Mouse (Mus musculus): ENCODE measurements around the gene Pam. TPM values are rescaled to one million over a fixed set of nuclear protein-coding genes. Genes with fewer than 3 reads are reported as not detected.

Gene Pam
- total and polyA plus RNA-seq, 3 experiments, result not detected

DNA sequence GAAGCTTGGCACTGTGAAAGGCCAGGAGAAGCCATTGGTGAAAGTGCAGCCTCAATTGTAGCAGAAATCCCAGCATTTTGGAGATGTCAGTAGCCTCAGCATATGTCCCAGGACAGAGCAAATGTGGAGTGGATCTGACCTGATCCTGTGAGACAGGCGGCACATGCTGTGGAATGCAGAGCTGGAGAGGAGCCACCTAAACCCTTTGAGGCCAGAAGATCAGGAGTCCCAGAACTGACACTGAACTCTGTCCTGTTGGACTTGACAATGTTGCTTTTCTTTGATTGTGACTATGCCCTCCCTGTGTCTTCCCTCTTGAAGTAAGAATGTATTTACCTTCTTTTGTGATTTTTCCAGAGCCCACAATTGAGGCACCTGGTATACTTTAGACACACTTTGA, 33.7 kb upstream of the Pam start:
- Histone ChIP-seq H3K27me3 (ENCODE audit: control insufficient read depth in 1 of 2, insufficient read depth in 2 of 2, low read length in 2 of 2) (no peaks in the 10 kb centered on the region), H3K27ac (ENCODE audit: control insufficient read depth, low read depth, low read length) (no peak overlapping the region), H3K9me3 (replicated peaks; ENCODE audit: insufficient read depth, low read length) (no peaks in the 10 kb centered on the region), H3K4me3 (ENCODE audit: control insufficient read depth in 1 of 2, insufficient read depth in 1 of 2, low read depth in 2 of 2, low read length in 2 of 2) (no peak overlapping the region), H3K4me1 (ENCODE audit: control insufficient read depth in 1 of 2, insufficient read depth in 2 of 2, low read length in 2 of 2) (no peaks in the 10 kb centered on the region), H3K36me3 (ENCODE audit: control insufficient read depth in 1 of 2, insufficient read depth in 2 of 2, low read length in 2 of 2) (no peaks in the 10 kb centered on the region), H3K9ac (ENCODE audit: control insufficient read depth, low read depth, low read length, poor library complexity, severe bottlenecking) (no peak overlapping the region), H3K79me2 (ENCODE audit: control insufficient read depth, insufficient read depth, low read length, poor library complexity) (no peaks in the 10 kb centered on the region)
- DNase-seq (ENCODE audit: low read depth, low spot score), result no peak
- TF ChIP-seq ZC3H11A (IDR thresholded peaks at IDR 0.05; ENCODE audit: low read depth, low read length) (no peak), CHD2 (IDR thresholded peaks at IDR 0.05; ENCODE audit: low read length) (no peak), BHLHE40 (IDR thresholded peaks at IDR 0.05; ENCODE audit: borderline replicate concordance, low read depth, low read length) (no peak), MAX (IDR thresholded peaks at IDR 0.05; ENCODE audit: low read length) (no peak), ZKSCAN1 (IDR thresholded peaks at IDR 0.05; ENCODE audit: low read depth, low read length) (no peak), ELF1 (IDR thresholded peaks at IDR 0.05; ENCODE audit: low read depth, low read length) (no peak), USF1 (IDR thresholded peaks at IDR 0.05; ENCODE audit: low read depth, low read length) (no peak), CHD1 (IDR thresholded peaks at IDR 0.05; ENCODE audit: low read depth, low read length) (no peak), GATA1 (IDR thresholded peaks at IDR 0.05; ENCODE audit: low read depth, low read length) (no peak), RAD21 (IDR thresholded peaks at IDR 0.05; ENCODE audit: low read depth, low read length) (no peak), UBTF (IDR thresholded peaks at IDR 0.05; ENCODE audit: borderline replicate concordance, insufficient read depth, low read depth, low read length) (no peak), JUND (IDR thresholded peaks at IDR 0.05; ENCODE audit: low read depth, low read length) (no peak), RCOR1 (IDR thresholded peaks at IDR 0.05; ENCODE audit: low read depth, low read length) (no peak), MAFK (IDR thresholded peaks at IDR 0.05; ENCODE audit: borderline replicate concordance, low read depth, low read length) (no peak)

DNA sequence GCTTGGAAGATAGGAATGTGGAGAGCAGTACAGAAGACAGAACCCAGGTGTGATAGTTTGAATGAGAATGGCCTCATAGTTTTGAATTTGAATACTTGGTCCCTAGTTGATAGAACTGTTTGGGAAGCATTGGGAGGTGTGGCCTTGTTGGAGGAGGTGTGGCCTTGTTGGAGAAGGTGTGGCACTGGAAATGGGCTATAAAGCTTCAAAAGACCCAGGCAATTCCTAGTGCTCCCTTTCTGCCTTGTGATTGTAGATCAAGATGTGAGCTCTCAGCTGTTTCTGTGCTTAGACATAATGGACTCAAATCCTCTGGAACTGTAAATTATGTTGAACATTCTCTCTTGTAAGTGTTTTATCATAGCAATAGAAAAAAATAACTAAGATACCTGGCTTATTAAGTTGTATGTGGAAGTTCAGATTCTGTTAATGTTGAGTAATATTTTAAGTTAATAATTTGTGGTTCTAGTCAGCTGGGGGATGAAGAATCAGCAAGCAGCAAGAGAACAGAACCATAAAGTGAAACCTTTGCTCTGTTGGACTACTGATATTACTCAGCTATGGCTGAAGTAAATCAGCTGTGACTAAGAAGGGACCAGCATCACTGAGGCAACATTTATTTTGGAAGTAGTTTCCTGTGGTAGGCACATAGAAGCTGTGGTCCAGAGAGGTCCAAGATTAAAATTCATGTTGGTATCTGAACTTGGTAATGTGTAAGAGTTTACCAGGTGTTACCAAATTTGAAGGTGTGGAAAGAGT, 33.1 kb upstream of the Pam start:
- no peak for TF ChIP-seq RCOR1 (IDR thresholded peaks at IDR 0.05; ENCODE audit: low read depth, low read length)
- TF ChIP-seq TBP (IDR thresholded peaks at IDR 0.05; ENCODE audit: low read depth, low read length), result no peak
- no peak for TF ChIP-seq USF2 (IDR thresholded peaks at IDR 0.05; ENCODE audit: borderline replicate concordance in 1 of 2, insufficient read depth in 1 of 2, low read depth in 1 of 2, low read length in 2 of 2)
- no peak for TF ChIP-seq CHD1 (IDR thresholded peaks at IDR 0.05; ENCODE audit: low read depth, low read length)
- no peak for TF ChIP-seq TAL1 (IDR thresholded peaks at IDR 0.05; ENCODE audit: low read length)
- no peak for TF ChIP-seq MXI1 (IDR thresholded peaks at IDR 0.05; ENCODE audit: low read depth, low read length)
- TF ChIP-seq POLR2AphosphoS5 (IDR thresholded peaks at IDR 0.05; ENCODE audit: borderline replicate concordance, low read depth, low read length), result no peak
- TF ChIP-seq HCFC1 (IDR thresholded peaks at IDR 0.05; ENCODE audit: low read depth, low read length), result no peak
- TF ChIP-seq JUND (IDR thresholded peaks at IDR 0.05; ENCODE audit: low read depth, low read length), result no peak
- no peak for TF ChIP-seq GATA1 (IDR thresholded peaks at IDR 0.05; ENCODE audit: low read depth, low read length)
- no peak for TF ChIP-seq USF1 (IDR thresholded peaks at IDR 0.05; ENCODE audit: low read depth, low read length)
- TF ChIP-seq CTCF (IDR thresholded peaks at IDR 0.05 in 2 of 3, conservative IDR thresholded peaks at IDR 0.05 in 1 of 3; ENCODE audit: control insufficient read depth in 1 of 3, insufficient read depth in 1 of 3, low read depth in 2 of 3, low read length in 3 of 3, poor library complexity in 1 of 3, severe bottlenecking in 1 of 3), result no peak
- no peak for TF ChIP-seq KAT2A (conservative IDR thresholded peaks at IDR 0.05; ENCODE audit: low read depth, low read length)
- TF ChIP-seq POLR2A (IDR thresholded peaks at IDR 0.05; ENCODE audit: control insufficient read depth in 1 of 2, insufficient read depth in 1 of 2, low read depth in 1 of 2, low read length in 2 of 2, poor library complexity in 1 of 2), result no peak
- TF ChIP-seq ZMIZ1 (IDR thresholded peaks at IDR 0.05; ENCODE audit: low read depth, low read length), result no peak
- no peak for TF ChIP-seq ETS1 (IDR thresholded peaks at IDR 0.05; ENCODE audit: low read depth, low read length)
- no peak for TF ChIP-seq CHD2 (IDR thresholded peaks at IDR 0.05; ENCODE audit: low read length)
- Histone ChIP-seq H3K36me3 (ENCODE audit: control insufficient read depth in 1 of 2, insufficient read depth in 2 of 2, low read length in 2 of 2) (no peaks in the 10 kb centered on the region), H3K9ac (ENCODE audit: control insufficient read depth, low read depth, low read length, poor library complexity, severe bottlenecking) (no peak overlapping the region), H3K79me2 (ENCODE audit: control insufficient read depth, insufficient read depth, low read length, poor library complexity) (no peaks in the 10 kb centered on the region), H3K27ac (ENCODE audit: control insufficient read depth, low read depth, low read length) (no peak overlapping the region), H3K4me1 (ENCODE audit: control insufficient read depth in 1 of 2, insufficient read depth in 2 of 2, low read length in 2 of 2) (no peaks in the 10 kb centered on the region), H3K9me3 (replicated peaks; ENCODE audit: insufficient read depth, low read length) (no peaks in the 10 kb centered on the region), H3K4me3 (ENCODE audit: control insufficient read depth in 1 of 2, insufficient read depth in 1 of 2, low read depth in 2 of 2, low read length in 2 of 2) (no peak overlapping the region), H3K27me3 (ENCODE audit: control insufficient read depth in 1 of 2, insufficient read depth in 2 of 2, low read length in 2 of 2) (no peaks in the 10 kb centered on the region)
- no peak for DNase-seq (ENCODE audit: low read depth, low spot score)
